In the genomic region with DNA sequence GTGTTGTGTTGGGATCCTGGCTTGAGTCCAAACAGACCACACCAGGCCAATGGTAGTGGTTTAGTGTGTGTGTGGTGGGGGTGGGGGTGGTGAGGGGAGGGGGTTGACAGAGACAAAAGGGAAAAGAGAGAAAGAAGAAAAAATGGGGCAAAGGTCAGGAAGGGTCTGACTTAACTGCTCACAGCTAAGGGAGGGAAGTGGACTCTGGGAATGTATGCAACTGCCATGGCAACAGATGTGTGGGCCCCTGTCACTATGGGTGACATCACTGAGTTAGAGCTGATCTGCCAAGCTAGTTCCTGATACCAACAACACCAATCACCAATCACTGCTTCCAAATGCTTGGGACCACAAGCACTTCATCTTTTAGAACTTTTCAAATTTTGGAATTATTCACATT, we compare ENCODE assay signal across 19 mouse cellular contexts. TPM values are rescaled to one million over a fixed set of nuclear protein-coding genes. Genes with fewer than 3 reads are reported as not detected.
DNase-seq lines count a peak whose midpoint lies in the region; ATAC-seq and TF ChIP-seq lines count a peak whose summit lies in the region.
"Had no signal": no experiment of that assay in that cellular context is flagged by ENCODE, and none has a peak within 500 bp of the region (broad histone marks: within the 10 kb centered on the region; RNA-seq: fewer than 3 reads in every experiment).

No protein-coding gene starts in this region.

- no peak for TF ChIP-seq POLR2A in brain, embryonic 14.5 days (IDR thresholded peaks at IDR 0.05; ENCODE audit: borderline replicate concordance, extremely low read depth, insufficient read depth, insufficient read length, poor library complexity, severe bottlenecking)

- 0 out of 2 replicates have a peak, but pooled peaks have one; percentile 18 for ATAC-seq in heart, embryonic 11.5 days (replicated peaks; ENCODE audit: insufficient number of reproducible peaks, low FRiP score, low TSS enrichment)
- ATAC-seq: liver, postnatal 0 days had no signal

- no peak for DNase-seq in heart, adult 18-20 months
- peak; percentile 5 for DNase-seq in lung, postnatal 36 days
- DNase-seq in lung, postnatal 14 days = no peak
- peak; percentile 51 for DNase-seq in brain, embryonic 14.5 days (ENCODE audit: low read depth)
- peak; percentile 61 for DNase-seq in mesoderm, embryonic 11.5 days (ENCODE audit: low read depth, low spot score)
- DNase-seq in right cerebral cortex, postnatal 25 days = no peak
- DNase-seq in adrenal gland, adult 18-20 months (ENCODE audit: low spot score in 2 of 2) = no peak
- DNase-seq: cerebellum, adult 9-10 months; liver, postnatal 0 days had no signal

- no peak overlapping the region for H3K4me2 ChIP-seq in heart, embryonic 11.5 days
- H3K4me2 ChIP-seq: heart, embryonic 12.5 days; limb, embryonic 12.5 days had no signal

- H3K4me1 ChIP-seq in heart, embryonic 11.5 days (ENCODE audit: control insufficient read depth, insufficient read depth, low read length) = 0 out of 2 replicates have a peak, but pooled peaks cover 4% of the 10 kb centered on the region

- no peak overlapping the region for H3K9ac ChIP-seq in heart, embryonic 11.5 days (ENCODE audit: low read depth, low read length)
- H3K9ac ChIP-seq: heart, embryonic 12.5 days; limb, embryonic 12.5 days; liver, postnatal 0 days had no signal

- no peak overlapping the region for H3K4me3 ChIP-seq in heart, embryonic 11.5 days (ENCODE audit: low read depth, low read length)
- H3K4me3 ChIP-seq: heart, embryonic 12.5 days; limb, embryonic 12.5 days had no signal

- no peaks in the 10 kb centered on the region for H3K9me3 ChIP-seq in heart, embryonic 11.5 days (replicated peaks; ENCODE audit: control insufficient read depth, low read length)
- H3K9me3 ChIP-seq: heart, embryonic 12.5 days; limb, embryonic 12.5 days had no signal

- no peaks in the 10 kb centered on the region for H3K36me3 ChIP-seq in heart, embryonic 11.5 days (ENCODE audit: control insufficient read depth, insufficient read depth, low read length)
- H3K36me3 ChIP-seq: heart, embryonic 12.5 days; limb, embryonic 12.5 days had no signal

- no peak for TF ChIP-seq CTCF in brain, embryonic 14.5 days (IDR thresholded peaks at IDR 0.05; ENCODE audit: borderline replicate concordance, extremely low read depth, insufficient read depth, insufficient read length)

- no peaks in the 10 kb centered on the region for H3K27me3 ChIP-seq in heart, embryonic 11.5 days (ENCODE audit: control insufficient read depth, insufficient read depth, low read length)
- H3K27me3 ChIP-seq: heart, embryonic 12.5 days; limb, embryonic 12.5 days had no signal

- H3K27ac ChIP-seq in heart, embryonic 11.5 days (ENCODE audit: low read depth, low read length) = no peak overlapping the region
- H3K27ac ChIP-seq: kidney, postnatal 0 days; limb, embryonic 12.5 days had no signal

RNA-seq across cellular contexts. Expression of a gene that starts 26.6 kb away (rescaled TPM):
- polyA plus RNA-seq in heart, embryonic 11.5 days (2014; fragmentation: Nextera tagmentation; extraction: Ambion mirVana) = not detected in 2 replicates
- total RNA-seq in heart, adult 18-20 months (2021) = not detected
- 0.16 TPM in 1 of 2 replicates, not detected in the other for polyA plus RNA-seq in brain, embryonic 14.5 days (2012; rRNA removed)
- total RNA-seq in adrenal gland, adult 18-20 months (2021) = not detected
- total RNA-seq: hematopoietic stem cell, adult 5-6 weeks; layer of hippocampus, postnatal 25 days had no signal
- polyA plus RNA-seq: C2C12; heart, embryonic 12.5 days; kidney, postnatal 0 days; limb, embryonic 12.5 days; liver, postnatal 0 days; small intestine, adult 2 months; stomach, embryonic 16.5 days; urinary bladder, adult 2 months had no signal

Comparison
In these comparisons a context has a peak if more than half of its experiments do, and no peak if none do; other contexts are left out.
1. DNase-seq: peak in lung, postnatal 36 days (single experiment), brain, embryonic 14.5 days (single experiment) and mesoderm, embryonic 11.5 days (single experiment); none in heart, adult 18-20 months (0 of 2), lung, postnatal 14 days (single experiment), right cerebral cortex, postnatal 25 days (single experiment) and adrenal gland, adult 18-20 months (0 of 2).